Mouse (Mus musculus): ENCODE measurements around the gene Oit3. TPM values are rescaled to one million over a fixed set of nuclear protein-coding genes. Genes with fewer than 3 reads are reported as not detected.

Oit3 gene
- polyA plus RNA-seq (2015; fragmentation: Nextera tagmentation; extraction: Ambion mirVana) = 0.40 and 0.76 TPM in 2 replicates

GRCm38 (mm10) chr10:59441735-59442134 is at the start of gene Oit3:
Oit3 (minus strand) TSS chr10:59441778.

GRCm38 (mm10) chr10:59402899-59403792 is 38.4 kb downstream of the Oit3 start, which contains the start of gene Pla2g12b:
Pla2g12b (plus strand) TSS chr10:59403660.

GRCm38 (mm10) chr10:59395461-59395860 is 46.1 kb downstream of the Oit3 start, which contains the start of gene Gm10273:
Gm10273 (plus strand) TSS chr10:59395632.

Other genes starting within 250 kb of the Oit3 start
- gene Sept10, start 219.9 kb downstream of the Oit3 start, polyA plus RNA-seq (2015; fragmentation: Nextera tagmentation; extraction: Ambion mirVana) = 32.1 and 34.4 TPM in 2 replicates
- gene Sowahc, start 219.8 kb downstream of the Oit3 start, polyA plus RNA-seq (2015; fragmentation: Nextera tagmentation; extraction: Ambion mirVana) = 3.2 and 5.5 TPM in 2 replicates
- gene P4ha1, start 118.5 kb downstream of the Oit3 start, polyA plus RNA-seq (2015; fragmentation: Nextera tagmentation; extraction: Ambion mirVana) = 16.8 and 22.6 TPM in 2 replicates
- 5.3 and 7.6 TPM in 2 replicates for gene Gm10273, start 46.1 kb downstream of the Oit3 start, polyA plus RNA-seq (2015; fragmentation: Nextera tagmentation; extraction: Ambion mirVana)
- gene Pla2g12b, start 38.1 kb downstream of the Oit3 start, polyA plus RNA-seq (2015; fragmentation: Nextera tagmentation; extraction: Ambion mirVana) = not detected in 2 replicates
- gene Gm10322, start 174.3 kb upstream of the Oit3 start, polyA plus RNA-seq (2015; fragmentation: Nextera tagmentation; extraction: Ambion mirVana) = not detected in 2 replicates
- 106 and 114 TPM in 2 replicates for gene Mcu, start 174.9 kb upstream of the Oit3 start, polyA plus RNA-seq (2015; fragmentation: Nextera tagmentation; extraction: Ambion mirVana)

Measured in skeletal muscle tissue, postnatal 0 days (tissue).